Mouse (Mus musculus) liver, embryonic 14.5 days (tissue): Measurements from ENCODE around the gene Lhfpl2. TPM values are rescaled to one million over a fixed set of nuclear protein-coding genes. Genes with fewer than 3 reads are reported as not detected.
A peak's percentile ranks its signal among the peaks of the same experiment; 100 is the strongest.

ENCODE experiments used
- ATAC-seq: fragments of 200-750 bp; cut with Nextera tagmentation; 2 replicates; pipeline ENCODE4 v1.8.0; 2017; ENCODE audit warnings: moderate number of reproducible peaks, mild to moderate bottlenecking, moderate library complexity; ENCODE audit not compliant: insufficient read depth
- DNase-seq, 3 experiments: peaks; one replicate each; pipeline ENCODE4 v3.0.0-alpha.2; 2012 to 2013; ENCODE audit warnings: low read depth in 3 of 3, low spot score in 3 of 3
- H3K27ac ChIP-seq: fragments of 300-500 bp; sonication (generic); 2 replicates; pipeline ENCODE4 v1.5.1; 2014; ENCODE audit warnings: moderate library complexity, mild to moderate bottlenecking, control low read depth, inconsistent platforms
- H3K27me3 ChIP-seq: fragments of 300-500 bp; sonication (generic); 2 replicates; pipeline ENCODE4 v1.6.1; 2014; ENCODE audit warnings: mild to moderate bottlenecking, low read length, moderate library complexity; ENCODE audit not compliant: control insufficient read depth, insufficient read depth
- H3K36me3 ChIP-seq: fragments of 300-500 bp; sonication (generic); replicated peaks from 2 replicates; pipeline ENCODE4 v1.6.1; 2014; ENCODE audit warnings: low read depth; ENCODE audit not compliant: control insufficient read depth, insufficient read depth
- H3K4me1 ChIP-seq, 2 experiments: fragments of 200-500 bp in 1 of 2; fragments of 300-500 bp in 1 of 2; sonication (generic) in 1 of 2; replicated peaks; 2 replicates each; pipeline ENCODE4 v1.6.1; 2012 to 2014; ENCODE audit warnings: antibody characterized with exemption in 1 of 2, inconsistent platforms in 1 of 2, low read length in 1 of 2; ENCODE audit not compliant: control insufficient read depth in 2 of 2, insufficient read depth in 2 of 2
- H3K4me2 ChIP-seq: fragments of 300-500 bp; sonication (generic); 2 replicates; pipeline ENCODE4 v1.6.1; 2014; ENCODE audit warnings: low read depth, mild to moderate bottlenecking, control low read depth, moderate library complexity
- H3K4me3 ChIP-seq, 2 experiments: fragments of 200-500 bp in 1 of 2; fragments of 300-500 bp in 1 of 2; sonication (generic) in 1 of 2; 2 replicates each; pipeline ENCODE4 v1.5.1; 2012 to 2014; ENCODE audit warnings: low read depth in 2 of 2, low read length in 2 of 2, mild to moderate bottlenecking in 2 of 2, control low read depth in 1 of 2, inconsistent platforms in 1 of 2, moderate library complexity in 1 of 2; ENCODE audit not compliant: insufficient read depth in 1 of 2
- H3K9ac ChIP-seq: fragments of 300-500 bp; sonication (generic); replicated peaks from 2 replicates; pipeline ENCODE4 v1.6.1; 2014; ENCODE audit warnings: mild to moderate bottlenecking, control low read depth, moderate library complexity
- H3K9me3 ChIP-seq: fragments of 300-500 bp; sonication (generic); 2 replicates; pipeline ENCODE4 v1.6.1; 2016; ENCODE audit warnings: low read length, mixed read lengths; ENCODE audit not compliant: control insufficient read depth
- CTCF ChIP-seq: IDR thresholded peaks from 2 replicates; pipeline ENCODE4 v1.5.1; 2016; ENCODE audit warnings: antibody characterized with exemption, low read depth, control low read depth
- EP300 ChIP-seq: IDR thresholded peaks from 2 replicates; pipeline ENCODE4 v1.6.1; 2016; ENCODE audit warnings: antibody characterized with exemption, low read depth
- WGBS: fragments of 180-500 bp; shearing (Covaris S2); extraction: QIAGEN DNeasy Blood & Tissue Kit; methylation state at CpG from one replicate; pipeline ENCODE4 v1.1.7; 2014; ENCODE audit not compliant: insufficient replicate concordance; 5-methylcytosine and 5-hydroxymethylcytosine counted together
- polyA plus RNA-seq, 2 experiments: library from polyadenylated mRNA; depleted of rRNA in 1 of 2; stranded (reverse) in 1 of 2; unstranded in 1 of 2; fragments of >200 nt; fragmentation: Nextera tagmentation in 1 of 2; extraction: Ambion mirVana in 1 of 2; gene quantifications; 2 replicates each; pipeline versions ENCODE4 v1.2.1 to v1.2.3; 2012 to 2014

The Lhfpl2 gene
- polyA plus RNA-seq, 2 experiments, result 2.4 to 3.2 TPM

DNA sequence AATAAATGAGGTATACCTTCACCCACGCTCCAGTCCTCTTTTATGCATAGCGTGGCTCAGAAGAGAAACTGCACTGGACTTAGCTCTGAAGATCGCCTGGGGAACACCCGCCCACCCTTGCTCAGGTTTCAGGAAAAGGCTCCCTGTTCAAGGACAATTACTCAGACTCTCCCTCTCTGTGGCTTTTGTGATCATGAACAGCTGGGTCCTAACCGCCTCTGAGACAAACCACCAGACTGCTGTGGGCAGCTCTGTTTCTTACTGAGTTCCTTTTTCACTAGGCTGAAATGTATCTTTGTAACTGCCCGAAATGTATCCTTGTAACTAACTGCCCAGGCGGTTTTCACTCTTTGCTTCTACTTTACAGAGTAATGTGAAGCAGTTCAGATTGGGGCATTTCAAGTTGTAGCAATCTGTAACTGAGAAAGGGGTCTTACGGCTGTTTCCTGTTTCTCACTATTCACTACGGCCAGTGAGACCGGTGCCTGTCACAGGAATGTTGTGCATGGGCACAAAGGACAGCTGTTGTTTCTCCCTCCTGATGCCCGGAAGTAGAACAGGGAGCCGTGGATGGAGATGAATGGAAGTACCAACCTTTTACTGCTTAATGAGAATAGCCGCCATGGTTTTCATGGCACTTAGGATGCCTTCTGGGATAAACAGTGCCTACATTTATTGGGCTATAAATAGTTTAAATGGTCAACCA, 59.3 kb downstream of the Lhfpl2 start:
- DNase-seq (peak in 1 of 3 experiments; percentile 7), ATAC-seq (no peak)
- H3K4me1 ChIP-seq, result peaks cover 0 to 2% of the 10 kb centered on the region in 2 experiments; a peak in 1 of 4 replicates
- H3K36me3 ChIP-seq, result no peaks in the 10 kb centered on the region
- no peaks in the 10 kb centered on the region for H3K27me3 ChIP-seq
- no peak for TF ChIP-seq EP300
- TF ChIP-seq CTCF, result no peak
- H3K4me3 ChIP-seq, result no peak overlapping the region
- no peak overlapping the region for H3K9ac ChIP-seq
- H3K27ac ChIP-seq, result no peak overlapping the region
- 16% methylated on average over 13 of the region's 13 CpGs for WGBS
- H3K9me3 ChIP-seq, result no peaks in the 10 kb centered on the region
- no peak overlapping the region for H3K4me2 ChIP-seq

DNA sequence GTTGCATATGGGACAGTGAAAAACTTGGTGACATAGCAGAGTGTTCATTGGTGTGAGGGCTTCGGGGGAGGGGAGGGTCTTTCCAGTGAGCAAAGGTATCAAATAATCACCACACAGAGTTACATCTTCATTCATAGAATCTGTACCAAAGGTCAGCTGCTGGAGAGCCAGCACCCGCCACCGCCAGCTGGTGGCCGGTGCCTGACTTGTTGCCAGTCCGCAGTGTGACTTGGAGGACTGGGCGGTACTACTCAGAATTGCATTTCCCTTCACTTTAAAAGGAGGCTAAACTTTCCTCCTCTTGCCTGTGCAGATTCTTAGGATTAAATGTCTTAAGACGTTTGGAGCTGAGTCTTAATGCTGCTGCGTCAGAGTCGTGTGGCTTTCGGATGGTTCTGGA, 59.9 kb downstream of the Lhfpl2 start:
- Histone ChIP-seq H3K9me3 (no peaks in the 10 kb centered on the region), H3K4me1 (peaks cover 0 to 2% of the 10 kb centered on the region in 2 experiments; a peak in 1 of 4 replicates), H3K27me3 (no peaks in the 10 kb centered on the region), H3K4me2 (no peak overlapping the region), H3K27ac (no peak overlapping the region), H3K36me3 (no peaks in the 10 kb centered on the region), H3K4me3 (no peak overlapping the region), H3K9ac (no peak overlapping the region)
- WGBS, result 86% methylated on average over 10 of the region's 10 CpGs
- DNase-seq (no peak), ATAC-seq (no peak)
- TF ChIP-seq EP300 (no peak), CTCF (no peak)

DNA sequence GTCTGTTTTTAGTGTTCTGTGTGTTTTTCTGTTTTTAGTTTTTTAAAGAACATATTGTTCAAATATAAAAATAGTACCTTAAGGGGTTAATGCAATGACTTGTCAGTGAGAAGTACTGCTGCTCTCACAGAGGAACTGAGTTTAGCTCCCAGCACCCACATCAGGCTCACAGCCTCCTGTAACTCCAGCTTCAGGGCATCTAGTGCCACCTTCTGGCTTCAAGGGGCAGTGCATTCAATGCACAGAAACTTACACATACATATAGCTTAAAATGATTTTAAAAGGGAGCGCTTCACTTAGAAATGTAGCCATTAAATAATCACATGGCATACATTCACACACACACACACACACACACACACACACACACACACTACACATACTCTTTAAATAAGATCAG, 60.5 kb downstream of the Lhfpl2 start:
- Histone ChIP-seq H3K9ac (no peak overlapping the region), H3K36me3 (no peaks in the 10 kb centered on the region), H3K4me1 (peaks cover 0 to 2% of the 10 kb centered on the region in 2 experiments; a peak in 1 of 4 replicates), H3K27me3 (no peaks in the 10 kb centered on the region), H3K9me3 (no peaks in the 10 kb centered on the region), H3K4me3 (no peak overlapping the region), H3K27ac (no peak overlapping the region), H3K4me2 (no peak overlapping the region)
- WGBS, result 78% methylated on average over 1 of the region's 1 CpGs
- no peak for DNase-seq
- no peak for ATAC-seq
- TF ChIP-seq CTCF (peak; percentile 57), EP300 (no peak)

DNA sequence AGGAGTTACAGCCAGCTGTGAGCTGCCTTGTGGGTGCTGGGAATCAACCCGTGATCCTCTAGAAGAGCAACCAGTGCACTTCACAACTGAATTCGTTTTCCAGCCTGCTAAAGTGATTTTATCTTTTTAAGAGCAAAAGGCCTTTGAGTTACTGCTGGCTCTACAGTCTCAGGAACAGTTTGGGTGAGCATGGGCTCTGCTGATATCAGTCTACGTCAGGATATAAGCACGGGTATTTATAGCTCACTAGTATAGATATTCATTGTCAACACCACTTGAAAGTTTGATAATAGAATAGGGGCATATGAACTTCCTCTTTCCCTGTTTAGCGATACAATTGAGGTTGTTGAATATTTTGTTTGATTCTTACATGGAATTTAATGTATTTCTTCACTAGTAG, 61.7 kb downstream of the Lhfpl2 start:
- Histone ChIP-seq H3K27me3 (no peaks in the 10 kb centered on the region), H3K4me1 (peaks cover 0 to 2% of the 10 kb centered on the region in 2 experiments; a peak in 1 of 4 replicates), H3K9me3 (no peaks in the 10 kb centered on the region), H3K27ac (no peak overlapping the region), H3K36me3 (no peaks in the 10 kb centered on the region), H3K4me2 (no peak overlapping the region), H3K9ac (no peak overlapping the region), H3K4me3 (no peak overlapping the region)
- WGBS, result 10% methylated on average over 5 of the region's 5 CpGs
- no peak for DNase-seq
- TF ChIP-seq CTCF (no peak), EP300 (peak; percentile 39)
- no peak for ATAC-seq

DNA sequence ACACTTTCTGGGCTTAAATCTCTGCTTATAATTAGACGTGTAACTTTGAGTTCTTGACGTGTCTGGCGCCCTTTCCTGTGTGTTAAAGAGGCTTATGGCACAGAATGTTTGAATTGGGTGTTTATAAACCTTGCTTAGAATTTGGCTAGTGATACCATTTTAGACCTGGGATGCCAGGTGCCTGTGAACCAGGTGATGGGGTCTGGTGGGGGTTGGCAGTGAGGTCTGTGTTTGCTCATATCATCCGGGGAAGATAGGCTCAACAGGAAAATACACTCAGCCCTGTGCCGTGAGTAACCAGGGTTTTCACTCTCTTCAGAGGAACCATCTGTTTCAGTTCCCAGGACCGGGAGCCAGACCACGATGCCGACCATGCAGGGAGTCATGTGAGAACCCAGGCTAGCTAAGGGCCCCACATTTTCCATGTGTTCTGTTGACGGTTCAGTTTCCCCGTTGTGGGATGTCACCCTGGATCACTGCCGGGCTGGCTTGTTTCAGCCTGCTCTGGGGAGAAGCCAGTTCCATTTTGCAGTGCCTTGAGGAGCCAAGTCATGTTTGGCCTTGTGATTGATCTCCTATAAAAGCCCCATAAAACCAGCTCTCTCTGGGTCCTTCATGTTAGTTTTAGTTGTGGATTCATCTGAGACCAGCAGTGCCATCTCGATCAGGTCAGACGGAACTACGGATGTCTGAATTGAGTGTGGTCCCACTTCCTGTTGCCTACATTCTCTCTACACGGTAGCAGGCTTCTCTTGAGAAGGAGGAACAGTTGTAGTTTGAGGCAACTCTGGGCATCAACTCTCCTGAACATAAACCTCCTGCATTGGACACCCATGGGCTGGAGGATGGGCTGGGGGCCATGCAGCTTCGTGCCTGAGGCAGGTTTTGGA, 65.4 kb downstream of the Lhfpl2 start:
- ATAC-seq, result no peak
- Histone ChIP-seq H3K27me3 (no peaks in the 10 kb centered on the region), H3K9ac (no peak overlapping the region), H3K9me3 (no peaks in the 10 kb centered on the region), H3K36me3 (no peaks in the 10 kb centered on the region), H3K4me3 (no peak overlapping the region), H3K4me2 (no peak overlapping the region), H3K4me1 (peaks cover 0 to 2% of the 10 kb centered on the region in 2 experiments; a peak in 1 of 4 replicates), H3K27ac (no peak overlapping the region)
- TF ChIP-seq EP300 (no peak), CTCF (no peak)
- 63% methylated on average over 16 of the region's 16 CpGs for WGBS
- no peak for DNase-seq
